In the genomic region with DNA sequence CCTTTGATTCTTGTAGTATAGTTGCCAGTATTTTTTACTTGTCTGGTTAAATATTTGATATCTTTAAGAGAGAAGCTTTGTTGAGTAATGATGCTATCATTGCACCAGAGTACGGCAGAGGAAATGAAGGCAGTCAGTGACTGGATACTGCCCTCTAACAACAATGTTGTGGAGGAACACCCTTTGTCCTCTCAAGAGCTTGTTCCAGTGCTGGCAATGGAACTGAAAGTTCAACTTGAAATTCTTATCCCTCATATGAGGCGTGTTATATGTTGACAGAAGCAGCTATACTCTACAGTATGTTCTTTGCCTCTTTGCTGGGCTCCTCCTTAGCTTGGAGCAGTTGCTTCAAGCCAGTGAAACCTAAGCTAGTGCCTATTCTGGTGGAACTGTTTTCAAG, we compare ENCODE assay signal across 16 mouse cellular contexts.
"Had no signal": no experiment of that assay in that cellular context is flagged by ENCODE, and none has a peak within 500 bp of the region (broad histone marks: within the 10 kb centered on the region; RNA-seq: fewer than 3 reads in every experiment).

No protein-coding gene starts in this region.

- H3K4me1 ChIP-seq: limb, embryonic 10.5 days; limb, embryonic 13.5 days; liver, embryonic 12.5 days; liver, embryonic 15.5 days; lung, embryonic 15.5 days; midbrain, embryonic 10.5 days; midbrain, embryonic 13.5 days had no signal

- ATAC-seq: intestine, postnatal 0 days; liver, embryonic 12.5 days; midbrain, embryonic 13.5 days had no signal

- H3K9me3 ChIP-seq: limb, embryonic 10.5 days; limb, embryonic 13.5 days; liver, embryonic 12.5 days; liver, embryonic 15.5 days; lung, embryonic 15.5 days; megakaryocyte, embryonic 14.5 days; midbrain, embryonic 10.5 days; midbrain, embryonic 13.5 days had no signal

- DNase-seq: kidney, adult 2 months; kidney, postnatal 10 days; kidney, postnatal 36 days; liver; thymus, adult 2 months; thymus, postnatal 14 days; thymus, postnatal 4 days had no signal

- H3K9ac ChIP-seq: limb, embryonic 13.5 days; liver, embryonic 12.5 days; liver, embryonic 15.5 days; lung, embryonic 15.5 days; midbrain, embryonic 13.5 days had no signal

- H3K27me3 ChIP-seq: limb, embryonic 13.5 days; liver, embryonic 12.5 days; liver, embryonic 15.5 days; lung, embryonic 15.5 days; megakaryocyte, embryonic 14.5 days; midbrain, embryonic 13.5 days had no signal

- H3K4me3 ChIP-seq: limb, embryonic 10.5 days; limb, embryonic 13.5 days; liver, embryonic 12.5 days; liver, embryonic 15.5 days; lung, embryonic 15.5 days; megakaryocyte, embryonic 14.5 days; midbrain, embryonic 10.5 days; midbrain, embryonic 13.5 days had no signal

- H3K27ac ChIP-seq: limb, embryonic 10.5 days; limb, embryonic 13.5 days; liver, embryonic 12.5 days; liver, embryonic 15.5 days; lung, embryonic 15.5 days; midbrain, embryonic 10.5 days; midbrain, embryonic 13.5 days had no signal

- H3K4me2 ChIP-seq: limb, embryonic 13.5 days; liver, embryonic 12.5 days; liver, embryonic 15.5 days; lung, embryonic 15.5 days; midbrain, embryonic 13.5 days had no signal
